Mouse (Mus musculus): ENCODE data around the gene Hrh2. TPM values are rescaled to one million over a fixed set of nuclear protein-coding genes. Genes with fewer than 3 reads are reported as not detected.

The Hrh2 gene
- polyA plus RNA-seq, 1 experiment from 2014 or later = 0.14 TPM

DNA sequence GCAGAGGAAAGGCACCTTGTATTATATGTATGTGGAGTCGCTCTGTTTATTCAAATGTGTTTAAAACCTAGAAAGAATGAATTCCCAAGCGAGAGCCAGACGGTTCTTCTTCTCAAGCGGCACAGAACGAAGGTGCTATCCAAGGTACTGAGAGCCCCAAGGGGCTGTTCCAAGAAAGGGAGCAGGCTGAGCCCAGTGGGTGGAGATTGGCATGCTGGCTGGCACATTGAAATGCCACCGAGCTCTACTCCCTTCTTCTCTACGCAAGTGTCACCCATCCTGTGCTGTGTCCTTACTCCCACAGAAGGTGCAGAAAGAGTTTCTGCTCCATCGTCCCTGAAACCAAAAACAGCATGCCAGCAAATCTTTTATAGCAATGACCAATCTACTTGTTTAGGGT lies 68.4 kb downstream of the Hrh2 start:
- Histone ChIP-seq H3K9me3 (replicated peaks) (0 out of 2 replicates have a peak, but pooled peaks cover 3% of the 10 kb centered on the region), H3K4me3 (no peak overlapping the region), H3K4me1 (peaks cover 27% of the 10 kb centered on the region), H3K36me3 (no peaks in the 10 kb centered on the region), H3K27me3 (ENCODE audit: low read depth, poor library complexity, severe bottlenecking) (peaks cover 21% of the 10 kb centered on the region; the same call in 1 of the 2 replicates), H3K27ac (replicated peaks) (no peak overlapping the region)
- no peak for DNase-seq (ENCODE audit: low spot score)
- 30% methylated on average over 8 of the region's 8 CpGs for WGBS

DNA sequence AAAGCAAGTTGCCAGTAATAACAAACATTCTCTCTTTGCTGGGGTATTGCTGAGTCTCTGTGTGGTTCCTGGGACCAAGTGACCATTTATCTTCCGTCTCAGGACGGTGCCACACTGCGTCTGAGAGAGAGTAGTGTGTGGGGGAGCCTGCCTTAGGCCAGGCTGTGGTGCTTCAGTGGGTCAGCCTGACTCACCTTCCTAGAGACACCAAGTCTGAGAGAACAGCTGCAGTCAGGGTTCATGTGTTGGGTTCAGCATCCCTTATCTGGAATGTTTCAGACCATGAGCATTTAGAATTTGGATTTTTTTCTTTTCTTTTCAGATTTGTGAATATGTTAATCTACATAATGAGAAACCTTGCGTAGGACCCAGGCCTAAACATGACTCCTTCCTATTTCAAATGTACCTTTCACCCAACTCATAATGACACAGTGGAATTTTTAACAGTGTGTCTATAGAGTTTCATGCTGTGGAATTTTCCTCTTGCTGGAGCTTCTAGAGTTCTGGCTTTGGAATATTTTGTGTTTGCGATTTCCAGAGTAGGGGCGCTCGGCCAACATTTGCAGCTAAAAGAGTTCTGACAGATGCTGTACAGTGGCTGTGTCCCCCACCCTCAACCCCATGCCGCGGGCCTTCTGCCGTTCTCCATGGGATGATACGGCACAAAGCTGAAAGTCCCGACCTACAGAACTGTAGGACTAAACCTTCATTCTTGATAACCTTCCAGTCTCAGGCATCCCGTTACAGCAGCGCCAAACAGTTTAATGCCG lies 71.0 kb downstream of the Hrh2 start:
- Histone ChIP-seq H3K9me3 (replicated peaks) (0 out of 2 replicates have a peak, but pooled peaks cover 3% of the 10 kb centered on the region), H3K36me3 (no peaks in the 10 kb centered on the region), H3K27me3 (ENCODE audit: low read depth, poor library complexity, severe bottlenecking) (0 out of 2 replicates have a peak, but pooled peaks cover 7% of the 10 kb centered on the region), H3K27ac (replicated peaks) (no peak overlapping the region), H3K4me1 (peaks cover 38% of the 10 kb centered on the region), H3K4me3 (no peak overlapping the region)
- 93% methylated on average over 15 of the region's 15 CpGs for WGBS
- DNase-seq (ENCODE audit: low spot score) = no peak

GRCm38 (mm10) chr13:54263641-54264040 lies 71.7 kb downstream of the Hrh2 start:
- no peaks in the 10 kb centered on the region for H3K27me3 ChIP-seq (ENCODE audit: low read depth, poor library complexity, severe bottlenecking)

DNA sequence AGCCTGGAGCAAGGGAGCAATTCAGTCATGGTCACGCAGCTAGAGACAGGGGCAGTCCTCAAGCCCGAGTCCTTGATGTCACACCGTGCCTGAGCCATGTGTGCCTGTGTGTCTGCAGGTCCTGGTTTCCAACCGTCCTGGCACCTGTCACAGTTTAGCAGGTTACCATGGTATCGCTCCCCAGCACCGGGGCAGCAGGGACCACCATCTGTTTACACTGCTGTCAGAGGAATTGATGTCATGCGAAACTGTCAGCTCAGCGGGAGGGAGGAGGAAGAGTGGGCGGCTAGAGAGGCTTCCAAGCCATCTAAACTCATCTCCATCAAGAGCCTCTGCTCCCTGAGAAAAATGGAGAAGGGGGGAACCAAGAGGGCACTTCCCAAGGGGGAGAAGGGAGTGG lies 74.5 kb downstream of the Hrh2 start:
- H3K27me3 ChIP-seq (ENCODE audit: low read depth, poor library complexity, severe bottlenecking) = no peaks in the 10 kb centered on the region
- 0 out of 2 replicates have a peak, but pooled peaks cover 3% of the 10 kb centered on the region for H3K9me3 ChIP-seq (replicated peaks)
- DNase-seq (ENCODE audit: low spot score) = peak; percentile 34
- H3K36me3 ChIP-seq = no peaks in the 10 kb centered on the region
- H3K4me1 ChIP-seq = peaks cover 38% of the 10 kb centered on the region
- no peak overlapping the region for H3K4me3 ChIP-seq
- peak overlapping the region; percentile 59; the same call in 1 of the 2 replicates for H3K27ac ChIP-seq (replicated peaks)
- WGBS = 40% methylated on average over 9 of the region's 9 CpGs

More at GRCm38 (mm10) chr13:54263641-54264040, 71.7 kb downstream of the Hrh2 start:
- Histone ChIP-seq H3K4me3 (no peak overlapping the region), H3K27ac (replicated peaks) (no peak overlapping the region; the same call in 1 of the 2 replicates), H3K9me3 (replicated peaks) (0 out of 2 replicates have a peak, but pooled peaks cover 3% of the 10 kb centered on the region), H3K4me1 (peaks cover 32% of the 10 kb centered on the region), H3K36me3 (no peaks in the 10 kb centered on the region)
- WGBS = 79% methylated on average over 6 of the region's 6 CpGs
- DNase-seq (ENCODE audit: low spot score) = no peak

GRCm38 (mm10) chr13:54269087-54269486 lies 77.2 kb downstream of the Hrh2 start:
- Histone ChIP-seq H3K27ac (replicated peaks) (no peak overlapping the region), H3K27me3 (ENCODE audit: low read depth, poor library complexity, severe bottlenecking) (no peaks in the 10 kb centered on the region), H3K9me3 (replicated peaks) (no peaks in the 10 kb centered on the region), H3K4me3 (no peak overlapping the region), H3K36me3 (no peaks in the 10 kb centered on the region), H3K4me1 (peaks cover 32% of the 10 kb centered on the region)
- DNase-seq (ENCODE audit: low spot score) = no peak
- WGBS = 78% methylated on average over 2 of the region's 3 CpGs

GRCm38 (mm10) chr13:54269628-54270027 lies 77.7 kb downstream of the Hrh2 start:
- 75% methylated on average over 8 of the region's 8 CpGs for WGBS
- Histone ChIP-seq H3K27ac (replicated peaks) (no peak overlapping the region), H3K4me1 (peaks cover 27% of the 10 kb centered on the region), H3K9me3 (replicated peaks) (no peaks in the 10 kb centered on the region), H3K4me3 (no peak overlapping the region), H3K36me3 (no peaks in the 10 kb centered on the region), H3K27me3 (ENCODE audit: low read depth, poor library complexity, severe bottlenecking) (no peaks in the 10 kb centered on the region)
- no peak for DNase-seq (ENCODE audit: low spot score)

GRCm38 (mm10) chr13:54272076-54272475 lies 80.1 kb downstream of the Hrh2 start:
- 94% methylated on average over 7 of the region's 7 CpGs for WGBS
- no peaks in the 10 kb centered on the region for H3K27me3 ChIP-seq (ENCODE audit: low read depth, poor library complexity, severe bottlenecking)
- H3K36me3 ChIP-seq = no peaks in the 10 kb centered on the region
- H3K27ac ChIP-seq (replicated peaks) = no peak overlapping the region
- no peaks in the 10 kb centered on the region for H3K9me3 ChIP-seq (replicated peaks)
- DNase-seq (ENCODE audit: low spot score) = no peak
- peaks cover 13% of the 10 kb centered on the region for H3K4me1 ChIP-seq
- H3K4me3 ChIP-seq = no peak overlapping the region

- WGBS = 91% methylated on average over 6 of the region's 6 CpGs
These were observed 85.5 kb downstream of the Hrh2 start for GRCm38 (mm10) chr13:54277406-54277805.

GRCm38 (mm10) chr13:54280366-54280765 lies 88.4 kb downstream of the Hrh2 start:
- no peaks in the 10 kb centered on the region for H3K36me3 ChIP-seq

More at GRCm38 (mm10) chr13:54277406-54277805, 85.5 kb downstream of the Hrh2 start:
- 0 out of 2 replicates have a peak, but pooled peaks cover 3% of the 10 kb centered on the region for H3K9me3 ChIP-seq (replicated peaks)
- DNase-seq (ENCODE audit: low spot score) = no peak
- no peak overlapping the region for H3K27ac ChIP-seq (replicated peaks)
- no peak overlapping the region for H3K4me3 ChIP-seq
- H3K36me3 ChIP-seq = no peaks in the 10 kb centered on the region
- peaks cover 17% of the 10 kb centered on the region for H3K27me3 ChIP-seq (ENCODE audit: low read depth, poor library complexity, severe bottlenecking)
- peaks cover 12% of the 10 kb centered on the region for H3K4me1 ChIP-seq

DNA sequence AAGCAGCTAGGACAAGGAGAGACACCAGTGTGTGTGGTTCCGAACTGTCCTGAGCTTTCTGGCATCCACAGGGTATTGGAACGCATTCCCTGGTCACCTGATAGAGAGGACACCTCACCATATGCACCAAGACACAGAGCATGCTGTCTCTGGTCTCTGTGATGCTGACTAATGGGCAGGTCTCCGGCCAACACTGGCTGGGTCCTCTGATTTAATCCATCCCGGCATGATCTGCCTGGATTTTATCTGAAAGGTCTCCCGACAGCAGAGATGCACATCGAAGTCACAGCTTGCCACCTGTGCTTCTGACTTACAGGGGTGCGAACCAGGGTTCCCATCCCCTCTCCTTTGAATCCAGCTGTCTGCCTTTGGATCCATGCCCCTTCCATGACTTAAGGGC lies 89.2 kb downstream of the Hrh2 start:
- Histone ChIP-seq H3K27ac (replicated peaks) (no peak overlapping the region), H3K9me3 (replicated peaks) (0 out of 2 replicates have a peak, but pooled peaks cover 3% of the 10 kb centered on the region), H3K4me3 (no peak overlapping the region), H3K4me1 (peaks cover 20% of the 10 kb centered on the region), H3K36me3 (no peaks in the 10 kb centered on the region), H3K27me3 (ENCODE audit: low read depth, poor library complexity, severe bottlenecking) (peaks cover 31% of the 10 kb centered on the region)
- no peak for DNase-seq (ENCODE audit: low spot score)
- WGBS = 82% methylated on average over 7 of the region's 7 CpGs

More at GRCm38 (mm10) chr13:54280366-54280765, 88.4 kb downstream of the Hrh2 start:
- Histone ChIP-seq H3K27ac (replicated peaks) (no peak overlapping the region), H3K27me3 (ENCODE audit: low read depth, poor library complexity, severe bottlenecking) (peaks cover 31% of the 10 kb centered on the region), H3K9me3 (replicated peaks) (0 out of 2 replicates have a peak, but pooled peaks cover 3% of the 10 kb centered on the region), H3K4me3 (no peak overlapping the region), H3K4me1 (peaks cover 20% of the 10 kb centered on the region)
- no peak for DNase-seq (ENCODE audit: low spot score)
- 94% methylated on average over 7 of the region's 7 CpGs for WGBS

GRCm38 (mm10) chr13:54281623-54282022 lies 89.7 kb downstream of the Hrh2 start:
- WGBS = 36% methylated on average over 8 of the region's 8 CpGs
- Histone ChIP-seq H3K27me3 (ENCODE audit: low read depth, poor library complexity, severe bottlenecking) (peaks cover 31% of the 10 kb centered on the region), H3K36me3 (no peaks in the 10 kb centered on the region), H3K27ac (replicated peaks) (no peak overlapping the region), H3K4me3 (no peak overlapping the region), H3K4me1 (peaks cover 20% of the 10 kb centered on the region), H3K9me3 (replicated peaks) (0 out of 2 replicates have a peak, but pooled peaks cover 3% of the 10 kb centered on the region)
- DNase-seq (ENCODE audit: low spot score) = no peak

GRCm38 (mm10) chr13:54282149-54282860 lies 90.4 kb downstream of the Hrh2 start:
- DNase-seq (ENCODE audit: low spot score) = peak; percentile 25

More at GRCm38 (mm10) chr13:54282149-54282860, 90.4 kb downstream of the Hrh2 start:
- H3K9me3 ChIP-seq (replicated peaks) = 0 out of 2 replicates have a peak, but pooled peaks cover 3% of the 10 kb centered on the region
- H3K27me3 ChIP-seq (ENCODE audit: low read depth, poor library complexity, severe bottlenecking) = peaks cover 31% of the 10 kb centered on the region
- no peaks in the 10 kb centered on the region for H3K36me3 ChIP-seq
- H3K4me1 ChIP-seq = peaks cover 20% of the 10 kb centered on the region
- WGBS = 17% methylated on average over 17 of the region's 17 CpGs
- H3K27ac ChIP-seq (replicated peaks) = no peak overlapping the region
- H3K4me3 ChIP-seq = peak overlapping the region; percentile 36

Data from midbrain, embryonic 10.5 days (tissue).